Mouse (Mus musculus): ENCODE data around the gene Il12a. TPM values are rescaled to one million over a fixed set of nuclear protein-coding genes. Genes with fewer than 3 reads are reported as not detected.

Gene Il12a
- polyA plus RNA-seq, 1 experiment, result 7.0 TPM

GRCm38 (mm10) chr3:68662386-68662785, 28.1 kb upstream of the Il12a start:
- Histone ChIP-seq H3K27ac (ENCODE audit: insufficient read depth, low read length) (no peak overlapping the region), H3K4me3 (ENCODE audit: insufficient read depth, low read length) (no peak overlapping the region), H3K4me1 (ENCODE audit: control insufficient read depth, insufficient read depth, low read length) (peaks cover 3% of the 10 kb centered on the region; the same call in 1 of the 2 replicates)
- TF ChIP-seq CTCF (IDR thresholded peaks at IDR 0.05; ENCODE audit: extremely low read depth, insufficient read depth, low read length) (no peak), POLR2A (IDR thresholded peaks at IDR 0.05; ENCODE audit: extremely low read depth, insufficient read depth, low read length) (no peak)

GRCm38 (mm10) chr3:68664337-68664736, 26.1 kb upstream of the Il12a start:
- H3K27ac ChIP-seq (ENCODE audit: insufficient read depth, low read length), result 0 out of 2 replicates have a peak overlapping the region, but pooled peaks have one; percentile 62
- no peak for TF ChIP-seq POLR2A (IDR thresholded peaks at IDR 0.05; ENCODE audit: extremely low read depth, insufficient read depth, low read length)
- no peak for TF ChIP-seq CTCF (IDR thresholded peaks at IDR 0.05; ENCODE audit: extremely low read depth, insufficient read depth, low read length)
- no peak overlapping the region for H3K4me3 ChIP-seq (ENCODE audit: insufficient read depth, low read length)
- H3K4me1 ChIP-seq (ENCODE audit: control insufficient read depth, insufficient read depth, low read length), result peaks cover 3% of the 10 kb centered on the region; the same call in 1 of the 2 replicates

- no peak overlapping the region for H3K27ac ChIP-seq (ENCODE audit: insufficient read depth, low read length)
- no peak overlapping the region for H3K4me3 ChIP-seq (ENCODE audit: insufficient read depth, low read length)
- no peak for TF ChIP-seq CTCF (IDR thresholded peaks at IDR 0.05; ENCODE audit: extremely low read depth, insufficient read depth, low read length)
- TF ChIP-seq POLR2A (IDR thresholded peaks at IDR 0.05; ENCODE audit: extremely low read depth, insufficient read depth, low read length), result no peak
- H3K4me1 ChIP-seq (ENCODE audit: control insufficient read depth, insufficient read depth, low read length), result no peaks in the 10 kb centered on the region
Measured at GRCm38 (mm10) chr3:68666377-68666776, 24.1 kb upstream of the Il12a start.

GRCm38 (mm10) chr3:68667852-68668251, 22.6 kb upstream of the Il12a start:
- no peak overlapping the region for H3K27ac ChIP-seq (ENCODE audit: insufficient read depth, low read length)

GRCm38 (mm10) chr3:68669418-68669974, 20.9 kb upstream of the Il12a start:
- TF ChIP-seq CTCF (IDR thresholded peaks at IDR 0.05; ENCODE audit: extremely low read depth, insufficient read depth, low read length) (no peak), POLR2A (IDR thresholded peaks at IDR 0.05; ENCODE audit: extremely low read depth, insufficient read depth, low read length) (no peak)
- Histone ChIP-seq H3K27ac (ENCODE audit: insufficient read depth, low read length) (no peak overlapping the region), H3K4me3 (ENCODE audit: insufficient read depth, low read length) (no peak overlapping the region), H3K4me1 (ENCODE audit: control insufficient read depth, insufficient read depth, low read length) (no peaks in the 10 kb centered on the region)

More at GRCm38 (mm10) chr3:68667852-68668251, 22.6 kb upstream of the Il12a start:
- H3K4me3 ChIP-seq (ENCODE audit: insufficient read depth, low read length), result no peak overlapping the region
- no peaks in the 10 kb centered on the region for H3K4me1 ChIP-seq (ENCODE audit: control insufficient read depth, insufficient read depth, low read length)
- TF ChIP-seq CTCF (IDR thresholded peaks at IDR 0.05; ENCODE audit: extremely low read depth, insufficient read depth, low read length) (no peak), POLR2A (IDR thresholded peaks at IDR 0.05; ENCODE audit: extremely low read depth, insufficient read depth, low read length) (no peak)

- Histone ChIP-seq H3K27ac (ENCODE audit: insufficient read depth, low read length) (no peak overlapping the region; the same call in 1 of the 2 replicates), H3K4me1 (ENCODE audit: control insufficient read depth, insufficient read depth, low read length) (peaks cover 5% of the 10 kb centered on the region), H3K4me3 (ENCODE audit: insufficient read depth, low read length) (no peak overlapping the region)
- TF ChIP-seq POLR2A (IDR thresholded peaks at IDR 0.05; ENCODE audit: extremely low read depth, insufficient read depth, low read length), result no peak
- no peak for TF ChIP-seq CTCF (IDR thresholded peaks at IDR 0.05; ENCODE audit: extremely low read depth, insufficient read depth, low read length)
Measured at GRCm38 (mm10) chr3:68674721-68675120, 15.7 kb upstream of the Il12a start.

- no peak overlapping the region for H3K4me3 ChIP-seq (ENCODE audit: insufficient read depth, low read length)
- peak overlapping the region; percentile 49; the same call in 1 of the 2 replicates for H3K27ac ChIP-seq (ENCODE audit: insufficient read depth, low read length)
- H3K4me1 ChIP-seq (ENCODE audit: control insufficient read depth, insufficient read depth, low read length), result peaks cover 5% of the 10 kb centered on the region
- TF ChIP-seq CTCF (IDR thresholded peaks at IDR 0.05; ENCODE audit: extremely low read depth, insufficient read depth, low read length), result no peak
- TF ChIP-seq POLR2A (IDR thresholded peaks at IDR 0.05; ENCODE audit: extremely low read depth, insufficient read depth, low read length), result no peak
Measured at GRCm38 (mm10) chr3:68675216-68675835, 15.1 kb upstream of the Il12a start.

GRCm38 (mm10) chr3:68675980-68676678, 14.3 kb upstream of the Il12a start:
- TF ChIP-seq POLR2A (IDR thresholded peaks at IDR 0.05; ENCODE audit: extremely low read depth, insufficient read depth, low read length) (no peak), CTCF (IDR thresholded peaks at IDR 0.05; ENCODE audit: extremely low read depth, insufficient read depth, low read length) (no peak)

GRCm38 (mm10) chr3:68676831-68677303, 13.6 kb upstream of the Il12a start:
- 0 out of 2 replicates have a peak overlapping the region, but pooled peaks have one; percentile 1 for H3K4me3 ChIP-seq (ENCODE audit: insufficient read depth, low read length)
- H3K27ac ChIP-seq (ENCODE audit: insufficient read depth, low read length), result peak overlapping the region; percentile 18
- TF ChIP-seq POLR2A (IDR thresholded peaks at IDR 0.05; ENCODE audit: extremely low read depth, insufficient read depth, low read length) (no peak), CTCF (IDR thresholded peaks at IDR 0.05; ENCODE audit: extremely low read depth, insufficient read depth, low read length) (no peak)
- H3K4me1 ChIP-seq (ENCODE audit: control insufficient read depth, insufficient read depth, low read length), result peaks cover 5% of the 10 kb centered on the region

More at GRCm38 (mm10) chr3:68675980-68676678, 14.3 kb upstream of the Il12a start:
- H3K4me3 ChIP-seq (ENCODE audit: insufficient read depth, low read length), result no peak overlapping the region
- H3K4me1 ChIP-seq (ENCODE audit: control insufficient read depth, insufficient read depth, low read length), result peaks cover 5% of the 10 kb centered on the region
- peak overlapping the region; percentile 90 for H3K27ac ChIP-seq (ENCODE audit: insufficient read depth, low read length)
